Mouse (Mus musculus): ENCODE data around the gene Rassf3. TPM values are rescaled to one million over a fixed set of nuclear protein-coding genes. Genes with fewer than 3 reads are reported as not detected.

Gene Rassf3
- total RNA-seq, 2 experiments from 2014 or later = 82.2 to 85.0 TPM

- DNase-seq = peak; percentile 68
These were observed 80.5 kb downstream of the Rassf3 start for GRCm38 (mm10) chr10:121395542-121396176.

GRCm38 (mm10) chr10:121394789-121395325, 81.3 kb downstream of the Rassf3 start:
- DNase-seq = no peak

- DNase-seq = no peak
These were observed 81.9 kb downstream of the Rassf3 start for GRCm38 (mm10) chr10:121394270-121394669.

GRCm38 (mm10) chr10:121391901-121392300, 84.2 kb downstream of the Rassf3 start:
- no peak for DNase-seq

GRCm38 (mm10) chr10:121390602-121391001, 85.5 kb downstream of the Rassf3 start:
- DNase-seq = no peak

GRCm38 (mm10) chr10:121386347-121386746, 89.8 kb downstream of the Rassf3 start:
- DNase-seq = no peak

GRCm38 (mm10) chr10:121385695-121386094, 90.5 kb downstream of the Rassf3 start:
- no peak for DNase-seq

GRCm38 (mm10) chr10:121384710-121385109, 91.4 kb downstream of the Rassf3 start:
- DNase-seq = no peak

GRCm38 (mm10) chr10:121381280-121381679, 94.9 kb downstream of the Rassf3 start:
- no peak for DNase-seq

GRCm38 (mm10) chr10:121379387-121379786, 96.8 kb downstream of the Rassf3 start:
- no peak for DNase-seq

GRCm38 (mm10) chr10:121376530-121377271, 99.4 kb downstream of the Rassf3 start:
- no peak for DNase-seq

GRCm38 (mm10) chr10:121375649-121376493, 100.3 kb downstream of the Rassf3 start:
- no peak for DNase-seq

GRCm38 (mm10) chr10:121374693-121375620, 101.2 kb downstream of the Rassf3 start:
- DNase-seq = no peak

- no peak for DNase-seq
These were observed 102.1 kb downstream of the Rassf3 start for GRCm38 (mm10) chr10:121374013-121374412.

- no peak for DNase-seq
These were observed 105.4 kb downstream of the Rassf3 start for GRCm38 (mm10) chr10:121370777-121371176.

GRCm38 (mm10) chr10:121368783-121369465, 107.2 kb downstream of the Rassf3 start:
- no peak for DNase-seq

- no peak for DNase-seq
These were observed 108.4 kb downstream of the Rassf3 start for GRCm38 (mm10) chr10:121367780-121368179.

- DNase-seq = no peak
These were observed 108.9 kb downstream of the Rassf3 start for GRCm38 (mm10) chr10:121367271-121367670.

GRCm38 (mm10) chr10:121365781-121366272, 110.3 kb downstream of the Rassf3 start:
- DNase-seq = peak; percentile 21

GRCm38 (mm10) chr10:121364801-121365564, 111.2 kb downstream of the Rassf3 start, which contains the start of gene Gns:
Gns (plus strand) TSS chr10:121365090.
- peak; percentile 92 for DNase-seq
